Mouse (Mus musculus) spleen, adult 2 months (tissue): ENCODE data around the gene Grm7.

Experiments
- CTCF ChIP-seq: fragments of 200-500 bp; IDR thresholded peaks from 2 replicates; pipeline ENCODE4 v1.5.1; 2011; ENCODE audit warnings: mild to moderate bottlenecking, inconsistent platforms; ENCODE audit not compliant: insufficient read depth, insufficient read length, insufficient replicate concordance; ENCODE audit errors: extremely low read depth
- POLR2A ChIP-seq: fragments of 200-500 bp; IDR thresholded peaks from 2 replicates; pipeline ENCODE4 v1.6.1; 2011; ENCODE audit warnings: low read depth, low read length, inconsistent platforms

DNA sequence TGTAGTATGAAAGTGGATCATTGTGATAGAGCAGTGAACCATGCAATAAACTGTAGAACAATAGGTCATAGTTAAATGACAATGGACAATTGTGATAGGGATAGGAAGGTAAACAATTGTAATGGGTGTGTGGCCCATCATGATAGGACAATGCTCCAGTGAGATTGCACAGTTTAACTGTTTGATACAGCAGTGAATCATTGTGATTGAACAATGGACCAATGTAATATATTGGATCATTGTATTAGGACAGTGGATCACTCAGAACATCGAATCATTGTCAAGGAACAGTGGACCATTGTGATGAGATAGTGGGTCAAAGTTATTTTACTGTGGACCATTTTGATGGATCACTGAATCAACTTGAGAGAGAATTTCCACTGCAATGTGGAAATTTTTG, 515.7 kb downstream of the Grm7 start:
- TF ChIP-seq CTCF, result no peak
- TF ChIP-seq POLR2A, result no peak
